Mouse (Mus musculus): ENCODE measurements at regions not wholly inside any gene's neighbourhood (a gene's known extent, or its start where the extent isn't known, plus 50 kb on each side); places are given as distances from the start of the nearest gene placed in this dataset.

DNA sequence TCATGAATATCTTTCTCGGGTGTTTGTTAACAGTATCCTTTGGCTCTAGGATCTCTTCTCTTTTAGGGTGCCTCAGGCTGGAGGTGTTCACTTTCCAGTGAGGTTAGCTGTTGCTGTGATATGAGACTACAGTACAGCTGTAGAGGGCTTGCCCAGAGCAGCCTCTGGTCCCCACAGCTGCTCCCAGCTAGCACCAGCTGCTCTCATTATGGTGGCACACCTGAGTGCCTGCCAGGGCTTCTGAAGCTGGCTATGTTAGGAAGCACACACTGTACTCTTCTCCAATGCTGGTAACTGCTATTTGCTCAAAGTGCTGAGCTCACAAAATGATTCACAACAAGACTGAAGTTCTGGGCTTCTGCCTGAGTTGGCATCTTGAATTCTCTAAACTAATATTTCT is 154.7 kb downstream of the Foxo1 start:
- no peak for TF ChIP-seq CTCF (IDR thresholded peaks at IDR 0.05; ENCODE audit: low read depth, low read length)
- no peak for TF ChIP-seq POLR2AphosphoS5 (IDR thresholded peaks at IDR 0.05; ENCODE audit: insufficient replicate concordance, low read depth, low read length)
- no peak for TF ChIP-seq TAL1 (conservative IDR thresholded peaks at IDR 0.05; ENCODE audit: low read depth, low read length)
